Mouse (Mus musculus) limb, embryonic 14.5 days (tissue): Measurements from ENCODE around the gene Tnrc6b. TPM values are rescaled to one million over a fixed set of nuclear protein-coding genes. Genes with fewer than 3 reads are reported as not detected.
A peak's percentile ranks its signal among the peaks of the same experiment; 100 is the strongest.

Experiments
- ATAC-seq: fragments of 200-750 bp; cut with Nextera tagmentation; 2 replicates; pipeline ENCODE4 v1.8.0; 2017; ENCODE audit warnings: low read depth, moderate number of reproducible peaks, moderate TSS enrichment; ENCODE audit not compliant: low FRiP score
- DNase-seq: peaks from one replicate; pipeline ENCODE4 v3.0.0-alpha.2; 2015; ENCODE audit warnings: low spot score
- H3K27ac ChIP-seq: fragments of 300-500 bp; sonication (generic); replicated peaks from 2 replicates; pipeline ENCODE4 v1.5.1; 2014; ENCODE audit warnings: low read depth, mild to moderate bottlenecking, low read length, moderate library complexity, mixed read lengths
- H3K27me3 ChIP-seq: fragments of 300-500 bp; sonication (generic); 2 replicates; pipeline ENCODE4 v1.6.1; 2014; ENCODE audit warnings: low read length, mixed read lengths; ENCODE audit not compliant: control insufficient read depth, insufficient read depth
- H3K36me3 ChIP-seq: fragments of 300-500 bp; sonication (generic); 2 replicates; pipeline ENCODE4 v1.6.1; 2014; ENCODE audit warnings: mild to moderate bottlenecking, low read length, moderate library complexity, mixed read lengths; ENCODE audit not compliant: control insufficient read depth, insufficient read depth
- H3K4me1 ChIP-seq: fragments of 300-500 bp; sonication (generic); 2 replicates; pipeline ENCODE4 v1.6.1; 2014; ENCODE audit warnings: antibody characterized with exemption, low read length, mixed read lengths; ENCODE audit not compliant: control insufficient read depth, insufficient read depth
- H3K4me2 ChIP-seq: fragments of 300-500 bp; sonication (generic); replicated peaks from 2 replicates; pipeline ENCODE4 v1.6.1; 2014; ENCODE audit warnings: low read depth, mild to moderate bottlenecking, low read length, moderate library complexity; ENCODE audit not compliant: severe bottlenecking
- H3K4me3 ChIP-seq: fragments of 300-500 bp; sonication (generic); replicated peaks from 2 replicates; pipeline ENCODE4 v1.5.1; 2014; ENCODE audit warnings: low read length
- H3K9ac ChIP-seq: fragments of 300-500 bp; sonication (generic); 2 replicates; pipeline ENCODE4 v1.6.1; 2014; ENCODE audit warnings: mild to moderate bottlenecking, low read depth, low read length, moderate library complexity; ENCODE audit not compliant: severe bottlenecking
- H3K9me3 ChIP-seq: fragments of 300-500 bp; sonication (generic); 2 replicates; pipeline ENCODE4 v1.6.1; 2016; ENCODE audit warnings: low read length; ENCODE audit not compliant: control insufficient read depth
- POLR2A ChIP-seq: fragments of 200-500 bp; IDR thresholded peaks from 2 replicates; pipeline ENCODE4 v1.8.0; 2012; ENCODE audit warnings: inconsistent platforms, mild to moderate bottlenecking, moderate library complexity, borderline replicate concordance; ENCODE audit not compliant: insufficient read depth, insufficient read length; ENCODE audit errors: extremely low read depth
- WGBS: fragments of 180-500 bp; shearing (Covaris S2); extraction: QIAGEN DNeasy Blood & Tissue Kit; methylation state at CpG from one replicate; pipeline ENCODE4 v1.1.7; 2014; 5-methylcytosine and 5-hydroxymethylcytosine counted together
- polyA plus RNA-seq, 2 experiments: library from polyadenylated mRNA; depleted of rRNA in 1 of 2; stranded (reverse) in 1 of 2; unstranded in 1 of 2; fragments of >200 nt; fragmentation: Nextera tagmentation in 1 of 2; extraction: Ambion mirVana in 1 of 2; gene quantifications; 2 replicates each; pipeline versions ENCODE4 v1.2.1 to v1.2.3; 2012 to 2014

The Tnrc6b gene
- polyA plus RNA-seq, 2 experiments: 12.5 to 15.8 TPM

GRCm38 (mm10) chr15:80673337-80674095, 37.6 kb upstream of the Tnrc6b start:
- Histone ChIP-seq H3K4me2 (no peak overlapping the region), H3K4me3 (no peak overlapping the region), H3K9me3 (no peaks in the 10 kb centered on the region), H3K9ac (no peak overlapping the region), H3K36me3 (no peaks in the 10 kb centered on the region), H3K27me3 (peaks cover 29% of the 10 kb centered on the region), H3K4me1 (0 out of 2 replicates have a peak, but pooled peaks cover 8% of the 10 kb centered on the region), H3K27ac (no peak overlapping the region)
- WGBS: 72% methylated on average over 4 of the region's 4 CpGs
- TF ChIP-seq POLR2A: no peak
- DNase-seq: no peak
- no peak for ATAC-seq

GRCm38 (mm10) chr15:80674700-80675099, 36.4 kb upstream of the Tnrc6b start:
- DNase-seq (no peak), ATAC-seq (no peak)
- no peak overlapping the region for H3K9ac ChIP-seq
- no peak overlapping the region for H3K27ac ChIP-seq
- no peak for TF ChIP-seq POLR2A
- H3K4me2 ChIP-seq: no peak overlapping the region
- H3K4me3 ChIP-seq: no peak overlapping the region
- H3K9me3 ChIP-seq: no peaks in the 10 kb centered on the region
- 83% methylated on average over 6 of the region's 6 CpGs for WGBS
- H3K36me3 ChIP-seq: no peaks in the 10 kb centered on the region
- peaks cover 13% of the 10 kb centered on the region for H3K4me1 ChIP-seq
- H3K27me3 ChIP-seq: peaks cover 27% of the 10 kb centered on the region

- 0 out of 2 replicates have a peak, but pooled peaks have one; percentile 67 for ATAC-seq
Measured at GRCm38 (mm10) chr15:80679515-80680215, 31.4 kb upstream of the Tnrc6b start.

GRCm38 (mm10) chr15:80680347-80681030, 30.6 kb upstream of the Tnrc6b start:
- H3K4me1 ChIP-seq: peaks cover 23% of the 10 kb centered on the region
- no peaks in the 10 kb centered on the region for H3K36me3 ChIP-seq
- no peak overlapping the region; the same call in 1 of the 2 replicates for H3K9ac ChIP-seq
- H3K4me2 ChIP-seq: no peak overlapping the region
- H3K27me3 ChIP-seq: no peaks in the 10 kb centered on the region
- no peaks in the 10 kb centered on the region for H3K9me3 ChIP-seq
- 59% methylated on average over 7 of the region's 7 CpGs for WGBS
- no peak for DNase-seq
- no peak overlapping the region for H3K27ac ChIP-seq
- ATAC-seq: no peak
- no peak overlapping the region for H3K4me3 ChIP-seq
- no peak for TF ChIP-seq POLR2A

More at GRCm38 (mm10) chr15:80679515-80680215, 31.4 kb upstream of the Tnrc6b start:
- DNase-seq: peak; percentile 61
- H3K9me3 ChIP-seq: no peaks in the 10 kb centered on the region
- no peaks in the 10 kb centered on the region for H3K27me3 ChIP-seq
- 43% methylated on average over 8 of the region's 8 CpGs for WGBS
- peaks cover 23% of the 10 kb centered on the region for H3K4me1 ChIP-seq
- peak overlapping the region; percentile 52; the same call in 1 of the 2 replicates for H3K27ac ChIP-seq
- H3K4me2 ChIP-seq: 0 out of 2 replicates have a peak overlapping the region, but pooled peaks have one; percentile 15
- H3K36me3 ChIP-seq: no peaks in the 10 kb centered on the region
- no peak for TF ChIP-seq POLR2A
- no peak overlapping the region for H3K4me3 ChIP-seq
- no peak overlapping the region for H3K9ac ChIP-seq

- WGBS: 52% methylated on average over 4 of the region's 4 CpGs
- Histone ChIP-seq H3K9me3 (no peaks in the 10 kb centered on the region), H3K27ac (no peak overlapping the region), H3K4me1 (peaks cover 23% of the 10 kb centered on the region), H3K4me3 (no peak overlapping the region), H3K4me2 (no peak overlapping the region), H3K36me3 (no peaks in the 10 kb centered on the region), H3K27me3 (no peaks in the 10 kb centered on the region), H3K9ac (no peak overlapping the region)
- ATAC-seq (no peak), DNase-seq (no peak)
- no peak for TF ChIP-seq POLR2A
Measured at GRCm38 (mm10) chr15:80681466-80681881, 29.6 kb upstream of the Tnrc6b start.
